Mouse (Mus musculus): ENCODE results near the gene Ntng2. TPM values are rescaled to one million over a fixed set of nuclear protein-coding genes. Genes with fewer than 3 reads are reported as not detected.

The Ntng2 gene
- total and polyA plus RNA-seq, 3 experiments: 5.4 to 19.1 TPM; not detected in 1

DNA sequence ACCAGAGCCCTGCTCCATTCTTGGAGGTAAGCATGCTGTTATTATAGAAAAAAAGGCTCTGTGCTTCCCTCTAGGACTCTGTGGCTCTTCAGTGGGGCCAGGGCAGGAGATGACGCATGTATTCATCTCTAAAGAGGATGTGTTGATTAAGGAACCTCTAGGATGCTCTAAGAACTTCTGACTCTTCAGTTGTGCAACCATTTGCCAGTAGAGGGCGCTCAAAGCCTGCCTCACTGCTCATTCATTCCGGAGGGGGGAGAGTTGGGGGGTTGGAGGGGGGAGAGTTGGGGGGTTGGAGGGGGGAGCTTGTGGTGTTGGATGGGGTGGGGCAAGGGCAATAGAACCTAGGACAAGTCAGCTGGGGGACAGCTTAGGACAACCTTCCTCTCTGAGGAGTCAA lies 52.9 kb downstream of the Ntng2 start:
- Histone ChIP-seq H3K79me2 (ENCODE audit: control insufficient read depth, insufficient read depth, low read length, poor library complexity) (no peaks in the 10 kb centered on the region), H3K27me3 (ENCODE audit: control insufficient read depth in 1 of 2, insufficient read depth in 2 of 2, low read length in 2 of 2) (no peaks in the 10 kb centered on the region), H3K4me1 (ENCODE audit: control insufficient read depth in 1 of 2, insufficient read depth in 2 of 2, low read length in 2 of 2) (no peaks in the 10 kb centered on the region), H3K9ac (ENCODE audit: control insufficient read depth, low read depth, low read length, poor library complexity, severe bottlenecking) (no peak overlapping the region), H3K27ac (ENCODE audit: control insufficient read depth, low read depth, low read length) (no peak overlapping the region), H3K36me3 (ENCODE audit: control insufficient read depth in 1 of 2, insufficient read depth in 2 of 2, low read length in 2 of 2) (no peaks in the 10 kb centered on the region), H3K4me3 (ENCODE audit: control insufficient read depth in 1 of 2, insufficient read depth in 1 of 2, low read depth in 2 of 2, low read length in 2 of 2) (no peak overlapping the region), H3K9me3 (replicated peaks; ENCODE audit: insufficient read depth, low read length) (no peaks in the 10 kb centered on the region)
- no peak for TF ChIP-seq HCFC1 (IDR thresholded peaks at IDR 0.05; ENCODE audit: low read depth, low read length)
- peak; percentile 70 for TF ChIP-seq RAD21 (IDR thresholded peaks at IDR 0.05; ENCODE audit: low read depth, low read length)
- TF ChIP-seq CTCF (IDR thresholded peaks at IDR 0.05 in 2 of 3, conservative IDR thresholded peaks at IDR 0.05 in 1 of 3; ENCODE audit: control insufficient read depth in 1 of 3, insufficient read depth in 1 of 3, low read depth in 2 of 3, low read length in 3 of 3, poor library complexity in 1 of 3, severe bottlenecking in 1 of 3): peak; percentile 66 to 87 (median 72)
- TF ChIP-seq SMC3 (IDR thresholded peaks at IDR 0.05; ENCODE audit: low read depth, low read length): peak; percentile 64
- TF ChIP-seq MXI1 (IDR thresholded peaks at IDR 0.05; ENCODE audit: low read depth, low read length): no peak
- TF ChIP-seq ZNF384 (IDR thresholded peaks at IDR 0.05; ENCODE audit: low read depth, low read length): no peak
- peak; percentile 57 for TF ChIP-seq ZC3H11A (IDR thresholded peaks at IDR 0.05; ENCODE audit: low read depth, low read length)
- no peak for TF ChIP-seq NRF1 (IDR thresholded peaks at IDR 0.05; ENCODE audit: insufficient read depth, low read depth, low read length, poor library complexity, severe bottlenecking)
- DNase-seq (ENCODE audit: low read depth, low spot score): peak; percentile 70

DNA sequence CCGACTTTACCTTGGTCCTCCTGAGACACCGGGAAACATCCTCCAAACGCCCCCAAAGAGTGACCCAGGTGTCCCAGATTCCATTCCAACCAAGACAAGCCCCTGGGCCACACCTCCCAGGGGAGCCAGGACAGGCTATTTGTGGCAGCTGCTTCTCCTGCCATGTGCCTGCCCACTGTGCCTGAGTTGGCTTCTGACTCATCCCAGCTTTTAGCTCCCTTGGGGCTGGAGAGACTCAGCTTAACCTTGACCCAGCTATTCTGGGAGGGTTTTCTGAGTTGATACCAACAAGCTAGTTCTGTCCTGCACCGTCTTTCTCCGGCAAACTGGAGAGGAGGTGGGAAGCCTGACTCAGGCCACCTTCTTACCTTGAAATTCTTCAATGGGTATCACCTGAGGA lies 54.4 kb downstream of the Ntng2 start:
- H3K9ac ChIP-seq (ENCODE audit: control insufficient read depth, low read depth, low read length, poor library complexity, severe bottlenecking): no peak overlapping the region
- H3K4me1 ChIP-seq (ENCODE audit: control insufficient read depth in 1 of 2, insufficient read depth in 2 of 2, low read length in 2 of 2): no peaks in the 10 kb centered on the region
- TF ChIP-seq USF2 (IDR thresholded peaks at IDR 0.05; ENCODE audit: borderline replicate concordance in 1 of 2, insufficient read depth in 1 of 2, low read depth in 1 of 2, low read length in 2 of 2): no peak
- TF ChIP-seq TAL1 (IDR thresholded peaks at IDR 0.05; ENCODE audit: low read length): no peak
- no peak for TF ChIP-seq SIN3A (IDR thresholded peaks at IDR 0.05; ENCODE audit: low read length)
- no peak for TF ChIP-seq MYC (IDR thresholded peaks at IDR 0.05; ENCODE audit: low read depth, low read length)
- TF ChIP-seq POLR2AphosphoS2 (IDR thresholded peaks at IDR 0.05; ENCODE audit: low read length): no peak
- no peak for TF ChIP-seq ETS1 (IDR thresholded peaks at IDR 0.05; ENCODE audit: low read depth, low read length)
- no peak for TF ChIP-seq MXI1 (IDR thresholded peaks at IDR 0.05; ENCODE audit: low read depth, low read length)
- no peak for TF ChIP-seq RAD21 (IDR thresholded peaks at IDR 0.05; ENCODE audit: low read depth, low read length)
- no peak for TF ChIP-seq ELF1 (IDR thresholded peaks at IDR 0.05; ENCODE audit: low read depth, low read length)
- no peak for TF ChIP-seq MAFK (IDR thresholded peaks at IDR 0.05; ENCODE audit: borderline replicate concordance, low read depth, low read length)
- no peak for TF ChIP-seq CHD1 (IDR thresholded peaks at IDR 0.05; ENCODE audit: low read depth, low read length)
- no peak for TF ChIP-seq EP300 (IDR thresholded peaks at IDR 0.05; ENCODE audit: low read depth in 1 of 2, low read length in 2 of 2)
- TF ChIP-seq HCFC1 (IDR thresholded peaks at IDR 0.05; ENCODE audit: low read depth, low read length): no peak
- TF ChIP-seq MEF2A (IDR thresholded peaks at IDR 0.05; ENCODE audit: extremely low read depth, insufficient replicate concordance, low read depth, low read length, poor library complexity, severe bottlenecking): no peak
- no peak for TF ChIP-seq CHD2 (IDR thresholded peaks at IDR 0.05; ENCODE audit: low read length)
- no peak for TF ChIP-seq SMC3 (IDR thresholded peaks at IDR 0.05; ENCODE audit: low read depth, low read length)
- TF ChIP-seq POLR2A (IDR thresholded peaks at IDR 0.05; ENCODE audit: control insufficient read depth in 1 of 2, insufficient read depth in 1 of 2, low read depth in 1 of 2, low read length in 2 of 2, poor library complexity in 1 of 2): no peak
- TF ChIP-seq NELFE (IDR thresholded peaks at IDR 0.05; ENCODE audit: low read depth, low read length): no peak
- no peak for TF ChIP-seq CTCF (IDR thresholded peaks at IDR 0.05 in 2 of 3, conservative IDR thresholded peaks at IDR 0.05 in 1 of 3; ENCODE audit: control insufficient read depth in 1 of 3, insufficient read depth in 1 of 3, low read depth in 2 of 3, low read length in 3 of 3, poor library complexity in 1 of 3, severe bottlenecking in 1 of 3)
- H3K79me2 ChIP-seq (ENCODE audit: control insufficient read depth, insufficient read depth, low read length, poor library complexity): no peaks in the 10 kb centered on the region
- no peaks in the 10 kb centered on the region for H3K27me3 ChIP-seq (ENCODE audit: control insufficient read depth in 1 of 2, insufficient read depth in 2 of 2, low read length in 2 of 2)
- H3K9me3 ChIP-seq (replicated peaks; ENCODE audit: insufficient read depth, low read length): no peaks in the 10 kb centered on the region
- H3K36me3 ChIP-seq (ENCODE audit: control insufficient read depth in 1 of 2, insufficient read depth in 2 of 2, low read length in 2 of 2): no peaks in the 10 kb centered on the region
- H3K4me3 ChIP-seq (ENCODE audit: control insufficient read depth in 1 of 2, insufficient read depth in 1 of 2, low read depth in 2 of 2, low read length in 2 of 2): no peak overlapping the region
- no peak overlapping the region for H3K27ac ChIP-seq (ENCODE audit: control insufficient read depth, low read depth, low read length)
- DNase-seq (ENCODE audit: low read depth, low spot score): no peak

Measured in MEL (cell line).